Comparison of ENCODE assay signal across 37 mouse cellular contexts in genomic region chr13:21984486-21984885, GRCm38 (mm10). TPM values are rescaled to one million over a fixed set of nuclear protein-coding genes. Genes with fewer than 3 reads are reported as not detected.
"Had no signal": no experiment of that assay in that cellular context is flagged by ENCODE, and none has a peak within 500 bp of the region (broad histone marks: within the 10 kb centered on the region; RNA-seq: fewer than 3 reads in every experiment).

No protein-coding gene starts in this region.

- H3K36me3 ChIP-seq: embryonic facial prominence, embryonic 10.5 days; embryonic facial prominence, embryonic 12.5 days; embryonic facial prominence, embryonic 13.5 days; embryonic facial prominence, embryonic 15.5 days; forebrain, embryonic 10.5 days; forebrain, embryonic 12.5 days; forebrain, embryonic 15.5 days had no signal

- H3K9ac ChIP-seq: embryonic facial prominence, embryonic 12.5 days; embryonic facial prominence, embryonic 13.5 days; embryonic facial prominence, embryonic 15.5 days; forebrain, embryonic 12.5 days; forebrain, embryonic 13.5 days; forebrain, embryonic 15.5 days; forebrain, postnatal 0 days had no signal

- H3K4me2 ChIP-seq: embryonic facial prominence, embryonic 12.5 days; embryonic facial prominence, embryonic 13.5 days; embryonic facial prominence, embryonic 15.5 days; forebrain, embryonic 12.5 days; forebrain, embryonic 13.5 days; forebrain, embryonic 15.5 days had no signal

- DNase-seq: cerebellum, adult 2 months; cerebellum, adult 8-10 months; cerebellum, adult 9-10 months; cerebellum, adult 9-11 months; cerebellum, postnatal 10 days; cerebellum, postnatal 14 days; cerebellum, postnatal 25 days; cerebellum, postnatal 36 days; embryo, embryonic 11 days; forebrain, postnatal 0 days; gastrocnemius, adult 2 months; gastrocnemius, postnatal 10 days; gastrocnemius, postnatal 14 days; gastrocnemius, postnatal 25 days; gastrocnemius, postnatal 36 days; heart, adult 11 months; heart, adult 18-20 months; heart, adult 2 months had no signal

- H3K4me3 ChIP-seq: embryonic facial prominence, embryonic 10.5 days; embryonic facial prominence, embryonic 12.5 days; embryonic facial prominence, embryonic 13.5 days; embryonic facial prominence, embryonic 15.5 days; erythroblast, embryonic 14.5 days; forebrain, embryonic 10.5 days; forebrain, embryonic 12.5 days; forebrain, embryonic 13.5 days; forebrain, embryonic 15.5 days; gastrocnemius, adult 2 months; heart, adult 2 months had no signal

- H3K9me3 ChIP-seq: embryonic facial prominence, embryonic 10.5 days; embryonic facial prominence, embryonic 12.5 days; embryonic facial prominence, embryonic 13.5 days; embryonic facial prominence, embryonic 15.5 days; forebrain, embryonic 10.5 days; forebrain, embryonic 12.5 days; forebrain, embryonic 13.5 days; forebrain, embryonic 15.5 days had no signal

- H3K27ac ChIP-seq: embryonic facial prominence, embryonic 10.5 days; embryonic facial prominence, embryonic 12.5 days; embryonic facial prominence, embryonic 13.5 days; embryonic facial prominence, embryonic 15.5 days; forebrain, embryonic 10.5 days; forebrain, embryonic 12.5 days; forebrain, embryonic 13.5 days; forebrain, embryonic 15.5 days; gastrocnemius, adult 2 months; heart, adult 2 months had no signal

- ATAC-seq: forebrain, embryonic 13.5 days; forebrain, embryonic 14.5 days; forebrain, embryonic 15.5 days; forebrain, embryonic 16.5 days; forebrain, postnatal 0 days had no signal

RNA-seq across cellular contexts. Expression of gene Pom121l2, which starts 3.5 kb away (rescaled TPM):
- total RNA-seq: common myeloid progenitor, adult 5-6 weeks; forebrain, postnatal 0 days; gastrocnemius, adult 18-20 months; gastrocnemius, adult 2 months; gastrocnemius, adult 8-10 months; gastrocnemius, postnatal 10 days; gastrocnemius, postnatal 14 days; gastrocnemius, postnatal 25 days; gastrocnemius, postnatal 36 days; gastrocnemius, postnatal 4 days; granulocyte monocyte progenitor cell, adult 5-6 weeks; heart, adult 18-20 months; heart, adult 2 months had no signal
- polyA plus RNA-seq: cerebellum, adult 2 months; cortical plate, adult 2 months; embryonic facial prominence, embryonic 11.5 days; erythroblast, embryonic 14.5 days; forebrain, embryonic 12.5 days; forebrain, embryonic 13.5 days; forebrain, embryonic 15.5 days; forebrain, embryonic 16.5 days; forebrain, postnatal 0 days; frontal cortex, adult 2 months had no signal

RNA-seq across cellular contexts. Expression of gene Prss16, which starts 25.1 kb away (rescaled TPM):
- total RNA-seq: forebrain, postnatal 0 days; gastrocnemius, adult 18-20 months; gastrocnemius, adult 2 months; gastrocnemius, adult 8-10 months; gastrocnemius, postnatal 10 days; gastrocnemius, postnatal 14 days; gastrocnemius, postnatal 25 days; heart, adult 18-20 months; heart, adult 2 months had no signal
- polyA plus RNA-seq: erythroblast, embryonic 14.5 days; forebrain, embryonic 12.5 days; forebrain, embryonic 13.5 days; forebrain, postnatal 0 days; heart, adult 2 months had no signal

RNA-seq across cellular contexts. Expression of gene Zfp184, which starts 39.6 kb away (rescaled TPM):
- polyA plus RNA-seq: erythroblast, embryonic 14.5 days had no signal

RNA-seq across cellular contexts. Expression of gene Hist1h2ah, which starts 50.9 kb away (rescaled TPM):
- polyA plus RNA-seq: cerebellum, adult 2 months; forebrain, embryonic 16.5 days; frontal cortex, adult 2 months; heart, adult 2 months had no signal

RNA-seq across cellular contexts. Expression of gene Hist1h2bk, which starts 51.2 kb away (rescaled TPM):
- polyA plus RNA-seq: heart, adult 2 months had no signal
